Mouse (Mus musculus): ENCODE measurements around the gene Donson.

DNA sequence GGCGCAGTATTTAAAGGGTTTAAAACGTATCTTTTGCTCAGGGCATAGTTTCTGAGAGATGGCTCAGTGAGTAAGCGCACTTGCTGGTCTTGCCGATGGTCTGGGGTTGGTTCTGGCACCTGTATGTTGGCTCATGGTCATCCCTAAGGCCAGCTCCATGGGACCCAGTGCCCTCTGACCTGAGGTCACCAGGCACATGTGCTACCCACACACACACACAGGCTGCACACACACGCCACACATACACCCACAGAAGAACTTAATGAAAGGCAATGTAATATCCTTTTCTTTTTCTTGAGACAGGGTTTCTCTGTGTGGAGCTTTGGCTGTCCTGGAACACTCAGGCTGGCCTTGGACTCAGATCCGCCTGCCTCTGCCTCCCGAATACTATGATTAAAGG is 55.6 kb downstream of the Donson start:
- TF ChIP-seq CTCF (IDR thresholded peaks at IDR 0.05; ENCODE audit: low read depth) (no peak), EP300 (IDR thresholded peaks at IDR 0.05; ENCODE audit: low read depth) (no peak)

Data from heart, postnatal 0 days (tissue).